Mouse (Mus musculus) testis, adult 10 weeks (tissue): ENCODE measurements around the gene Aebp1. TPM values are rescaled to one million over a fixed set of nuclear protein-coding genes. Genes with fewer than 3 reads are reported as not detected.

ENCODE experiments used
- polyA plus RNA-seq: library from polyadenylated mRNA; stranded (reverse); fragments of 350-450 nt; fragmentation: Illumina TruSeq; extraction: RNeasy Lipid Tissue Mini Kit (QIAGEN cat#74804); gene quantifications from one replicate; pipeline ENCODE4 v1.2.3, GENCODE M21; 2014; ENCODE audit warnings: low read depth, low replicate concordance

Gene Aebp1
- 0.69 TPM for polyA plus RNA-seq

GRCm38 (mm10) chr11:5861678-5862393 lies at the start of gene Aebp1:
TSS of gene Aebp1 (plus strand) at chr11:5861947.

GRCm38 (mm10) chr11:5837251-5838246 lies 24.2 kb upstream of the Aebp1 start, which contains the start of gene Polm:
TSS of gene Polm (minus strand) at chr11:5838016.

GRCm38 (mm10) chr11:5877921-5878526 lies 16.3 kb downstream of the Aebp1 start, which contains the start of gene Pold2:
TSS of gene Pold2 (minus strand) at chr11:5878292.

GRCm38 (mm10) chr11:5898531-5898930 lies 36.8 kb downstream of the Aebp1 start, which contains the start of gene Myl7:
TSS of gene Myl7 (minus strand) at chr11:5898782.

Other genes with a start within 250 kb of the Aebp1 start
- gene Mrps24, start 146.3 kb upstream of the Aebp1 start, polyA plus RNA-seq, result 2.4 TPM
- 2.2 TPM for gene Urgcp, start 99.6 kb upstream of the Aebp1 start, polyA plus RNA-seq
- gene Dbnl, start 73.5 kb upstream of the Aebp1 start, polyA plus RNA-seq, result 2.0 TPM
- gene Pgam2, start 58.2 kb upstream of the Aebp1 start, polyA plus RNA-seq, result 10.2 TPM
- gene Polm, start 23.9 kb upstream of the Aebp1 start, polyA plus RNA-seq, result 0.11 TPM
- gene Pold2, start 16.3 kb downstream of the Aebp1 start, polyA plus RNA-seq, result 0.45 TPM
- gene Myl7, start 36.8 kb downstream of the Aebp1 start, polyA plus RNA-seq, result not detected
- gene Gck, start 88.1 kb downstream of the Aebp1 start, polyA plus RNA-seq, result 0.24 TPM
- 27.7 TPM for gene Ykt6, start 93.7 kb downstream of the Aebp1 start, polyA plus RNA-seq
- gene Camk2b, start 204.4 kb downstream of the Aebp1 start, polyA plus RNA-seq, result 0.45 TPM